ENCODE assay signal across 31 mouse cellular contexts in the genomic region with DNA sequence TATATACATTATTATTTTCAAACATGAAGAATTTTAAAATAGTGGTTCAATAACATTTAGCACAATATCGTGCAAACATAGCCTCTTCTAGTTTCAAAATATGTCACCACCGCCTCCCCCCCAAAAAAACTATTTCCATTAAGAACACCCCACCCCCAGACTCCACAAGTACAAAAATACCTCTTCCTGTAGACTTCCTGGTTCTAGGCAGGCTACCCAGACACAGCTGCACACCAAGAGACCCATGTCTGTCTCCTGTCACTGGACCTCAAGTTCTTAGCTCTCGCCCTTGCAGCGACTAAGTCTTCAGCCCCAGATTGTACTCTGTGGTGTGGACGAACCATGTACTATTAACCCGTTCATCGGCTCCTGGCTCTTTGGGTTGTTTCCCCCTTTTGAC. TPM values are rescaled to one million over a fixed set of nuclear protein-coding genes. Genes with fewer than 3 reads are reported as not detected.
DNase-seq lines count a peak whose midpoint lies in the region; ATAC-seq and TF ChIP-seq lines count a peak whose summit lies in the region.
"Had no signal": no experiment of that assay in that cellular context is flagged by ENCODE, and none has a peak within 500 bp of the region (broad histone marks: within the 10 kb centered on the region; RNA-seq: fewer than 3 reads in every experiment).

No protein-coding gene starts in this region.

- no peaks in the 10 kb centered on the region; the same call in 1 of the 2 replicates for H3K9me3 ChIP-seq in hindbrain, embryonic 10.5 days
- H3K9me3 ChIP-seq in hindbrain, postnatal 0 days (ENCODE audit: low read length) = no peaks in the 10 kb centered on the region
- H3K9me3 ChIP-seq: forebrain, embryonic 10.5 days; forebrain, embryonic 13.5 days; heart, embryonic 10.5 days; heart, embryonic 13.5 days had no signal

- H3K27ac ChIP-seq in hindbrain, embryonic 10.5 days = 0 out of 2 replicates have a peak overlapping the region, but pooled peaks have one; percentile 23
- no peak overlapping the region for H3K27ac ChIP-seq in hindbrain, postnatal 0 days
- H3K27ac ChIP-seq: forebrain, embryonic 10.5 days; forebrain, embryonic 13.5 days; gastrocnemius, adult 2 months; heart, embryonic 10.5 days; heart, embryonic 13.5 days; hindbrain, embryonic 13.5 days had no signal

- peaks cover 30% of the 10 kb centered on the region for H3K4me1 ChIP-seq in hindbrain, embryonic 10.5 days (replicated peaks)
- no peaks in the 10 kb centered on the region for H3K4me1 ChIP-seq in hindbrain, postnatal 0 days (ENCODE audit: insufficient read depth, low read length)

- no peak overlapping the region for H3K9ac ChIP-seq in hindbrain, postnatal 0 days (replicated peaks; ENCODE audit: low read length)
- H3K9ac ChIP-seq: forebrain, embryonic 13.5 days; heart, embryonic 13.5 days; hindbrain, embryonic 13.5 days had no signal

- no peak overlapping the region for H3K4me2 ChIP-seq in hindbrain, postnatal 0 days (ENCODE audit: low read depth, low read length)
- H3K4me2 ChIP-seq: forebrain, embryonic 13.5 days; heart, embryonic 13.5 days; hindbrain, embryonic 13.5 days had no signal

- WGBS in hindbrain, embryonic 10.5 days = 86% methylated on average over 7 of the region's 7 CpGs
- 90% methylated on average over 7 of the region's 7 CpGs for WGBS in hindbrain, postnatal 0 days

- H3K4me3 ChIP-seq in hindbrain, embryonic 10.5 days = no peak overlapping the region
- no peak overlapping the region for H3K4me3 ChIP-seq in hindbrain, postnatal 0 days (ENCODE audit: low read length)
- H3K4me3 ChIP-seq: forebrain, embryonic 10.5 days; forebrain, embryonic 13.5 days; gastrocnemius, adult 2 months; heart, embryonic 10.5 days; heart, embryonic 13.5 days; hindbrain, embryonic 13.5 days had no signal

- no peak for TF ChIP-seq CTCF in hindbrain, postnatal 0 days (IDR thresholded peaks at IDR 0.05; ENCODE audit: low read depth)

- ATAC-seq in hindbrain, postnatal 0 days = no peak
- ATAC-seq in activated CD4-positive, CD25-positive, alpha-beta regulatory T cell, adult 4 months = peak; percentile 46
- no peak for ATAC-seq in cerebellum, adult (ENCODE audit: insufficient number of reproducible peaks, low FRiP score, low TSS enrichment)
- ATAC-seq: forebrain, embryonic 13.5 days; forebrain, embryonic 16.5 days; hindbrain, embryonic 16.5 days; intestine, postnatal 0 days had no signal

- no peak for DNase-seq in hindbrain, embryonic 10.5 days (ENCODE audit: low spot score)
- no peak for DNase-seq in hindbrain, postnatal 0 days (ENCODE audit: low spot score)
- DNase-seq in CD4-positive, CD25-positive, alpha-beta regulatory T cell, adult 2 months (ENCODE audit: low read depth, low spot score) = peak; percentile 46
- peak; percentile 62 for DNase-seq in induced T-regulatory cell, adult 2 months (ENCODE audit: low read depth)
- DNase-seq in B cell, adult 2 months = no peak
- DNase-seq: adrenal gland, postnatal 10 days; cerebellum, adult 11-12 months; cerebellum, adult 8-10 months; cerebellum, postnatal 10 days; cerebellum, postnatal 36 days; gastrocnemius, adult 2 months; gastrocnemius, postnatal 14 days; heart, adult 18-20 months; heart, postnatal 14 days; heart, postnatal 4 days; kidney, adult 8-10 months had no signal

- peaks cover 19% of the 10 kb centered on the region for H3K27me3 ChIP-seq in hindbrain, embryonic 10.5 days (ENCODE audit: insufficient read depth, poor library complexity, severe bottlenecking)
- H3K27me3 ChIP-seq in hindbrain, postnatal 0 days (ENCODE audit: insufficient read depth, low read length) = no peaks in the 10 kb centered on the region
- H3K27me3 ChIP-seq: forebrain, embryonic 13.5 days; heart, embryonic 13.5 days had no signal

- H3K36me3 ChIP-seq in hindbrain, embryonic 10.5 days = no peaks in the 10 kb centered on the region
- H3K36me3 ChIP-seq in hindbrain, postnatal 0 days (ENCODE audit: insufficient read depth, low read length) = no peaks in the 10 kb centered on the region
- H3K36me3 ChIP-seq: forebrain, embryonic 10.5 days; heart, embryonic 10.5 days; heart, embryonic 13.5 days; hindbrain, embryonic 13.5 days had no signal

RNA-seq across cellular contexts. Expression of gene Noxa1, which starts 26.0 kb away (rescaled TPM):
- 0.22 and 0.38 TPM in 2 replicates for polyA plus RNA-seq in hindbrain, embryonic 10.5 days (2016; fragmentation: Nextera tagmentation; extraction: Ambion mirVana)
- not detected in 2 replicates for total RNA-seq in hindbrain, postnatal 0 days (2014; rRNA removed)
- not detected in 2 replicates for polyA plus RNA-seq in hindbrain, postnatal 0 days (2015; fragmentation: Nextera tagmentation; extraction: Ambion mirVana)
- polyA plus RNA-seq in activated CD4-positive, CD25-positive, alpha-beta regulatory T cell, adult 4 months (2017; shearing (Covaris generic)) = 1 to 10 TPM; 1.6 to 1.9 TPM
- total RNA-seq: adrenal gland, adult 18-20 months; adrenal gland, postnatal 10 days; gastrocnemius, adult 2 months; gastrocnemius, postnatal 14 days; gastrocnemius, postnatal 4 days; heart, adult 18-20 months; heart, postnatal 14 days; heart, postnatal 4 days had no signal
- polyA plus RNA-seq: embryonic facial prominence, embryonic 11.5 days; forebrain, embryonic 13.5 days; forebrain, embryonic 16.5 days; heart, embryonic 13.5 days; heart, embryonic 16.5 days; hindbrain, embryonic 13.5 days; hindbrain, embryonic 16.5 days had no signal

RNA-seq across cellular contexts. Expression of gene Entpd8, which starts 40.9 kb away (rescaled TPM):
- polyA plus RNA-seq in hindbrain, embryonic 10.5 days (2016; fragmentation: Nextera tagmentation; extraction: Ambion mirVana) = not detected in 2 replicates
- not detected in 2 replicates for total RNA-seq in hindbrain, postnatal 0 days (2014; rRNA removed)
- polyA plus RNA-seq in hindbrain, postnatal 0 days (2015; fragmentation: Nextera tagmentation; extraction: Ambion mirVana) = not detected in 2 replicates
- not detected for polyA plus RNA-seq in activated CD4-positive, CD25-positive, alpha-beta regulatory T cell, adult 4 months (2017; shearing (Covaris generic))
- total RNA-seq: adrenal gland, adult 18-20 months; ES-E14; gastrocnemius, adult 2 months; gastrocnemius, postnatal 14 days; gastrocnemius, postnatal 4 days; heart, adult 18-20 months; heart, postnatal 14 days; heart, postnatal 4 days had no signal
- polyA plus RNA-seq: embryonic facial prominence, embryonic 11.5 days; forebrain, embryonic 10.5 days; forebrain, embryonic 13.5 days; forebrain, embryonic 16.5 days; heart, embryonic 13.5 days; hindbrain, embryonic 13.5 days; hindbrain, embryonic 16.5 days had no signal

RNA-seq across cellular contexts. Expression of gene Nrarp, which starts 59.6 kb away (rescaled TPM):
- 77.4 and 108 TPM in 2 replicates for polyA plus RNA-seq in hindbrain, embryonic 10.5 days (2016; fragmentation: Nextera tagmentation; extraction: Ambion mirVana)
- total RNA-seq in hindbrain, postnatal 0 days (2014; rRNA removed) = 50.8 and 58.0 TPM in 2 replicates
- polyA plus RNA-seq in hindbrain, postnatal 0 days (2015; fragmentation: Nextera tagmentation; extraction: Ambion mirVana) = 14.2 and 14.7 TPM in 2 replicates
- polyA plus RNA-seq in activated CD4-positive, CD25-positive, alpha-beta regulatory T cell, adult 4 months (2017; shearing (Covaris generic)) = 1 to 10 TPM in 1 of 2 experiments, under 1 TPM in 1; 0.61 to 1.2 TPM

Comparison
In these comparisons a context has a peak if more than half of its experiments do, and no peak if none do; other contexts are left out.
1. DNase-seq: peak in CD4-positive, CD25-positive, alpha-beta regulatory T cell, adult 2 months (single experiment) and induced T-regulatory cell, adult 2 months (single experiment); none in hindbrain, embryonic 10.5 days (single experiment), hindbrain, postnatal 0 days (single experiment) and B cell, adult 2 months (0 of 2).